Mouse (Mus musculus): Measurements from ENCODE around the gene Macrod1. TPM values are rescaled to one million over a fixed set of nuclear protein-coding genes. Genes with fewer than 3 reads are reported as not detected.

Macrod1 gene
- total RNA-seq, 2 experiments from 2014 or later, result 16.4 to 22.0 TPM

GRCm38 (mm10) chr19:7136016-7136415, 79.4 kb downstream of the Macrod1 start:
- no peak for DNase-seq (ENCODE audit: extremely low spot score in 1 of 2, low spot score in 1 of 2)

DNA sequence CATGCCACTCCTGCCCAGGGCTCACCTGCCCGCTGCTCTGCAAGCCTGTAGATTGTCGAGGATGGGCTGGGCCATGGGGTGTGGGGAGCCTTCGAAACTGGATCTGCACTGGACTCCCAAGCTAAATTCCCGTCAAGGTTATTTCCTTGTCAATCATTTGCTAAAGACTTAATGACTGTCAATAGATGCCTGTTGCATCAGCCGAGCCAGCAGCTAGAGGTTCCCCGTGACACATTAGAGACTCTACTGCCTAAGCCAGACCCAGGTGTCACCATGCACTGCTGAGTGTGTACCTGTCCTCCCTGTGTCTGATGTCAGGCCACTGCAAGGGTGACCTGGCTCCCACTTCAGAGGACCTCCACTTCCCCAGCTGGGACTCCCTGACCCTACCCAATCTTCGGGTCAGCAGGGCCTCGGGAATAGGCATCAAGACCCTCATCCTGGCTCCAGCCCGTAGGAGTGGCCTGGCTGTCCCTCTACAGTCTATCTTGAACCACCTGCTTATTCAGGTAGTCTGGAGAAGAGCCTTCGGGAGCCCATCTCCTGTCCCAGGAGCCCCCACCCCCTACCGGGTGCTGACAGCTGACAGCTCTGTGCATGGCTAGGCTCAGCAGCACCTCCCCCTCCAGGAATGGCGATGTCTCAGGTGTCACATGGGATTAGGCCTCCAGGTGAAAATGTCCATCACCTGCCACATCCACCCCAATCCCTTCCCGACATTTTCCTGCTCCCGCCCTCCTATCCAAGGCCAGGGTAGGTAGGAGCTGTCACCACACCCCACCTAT, 80.3 kb downstream of the Macrod1 start:
- no peak for DNase-seq (ENCODE audit: extremely low spot score in 1 of 2, low spot score in 1 of 2)

- no peak for DNase-seq (ENCODE audit: extremely low spot score in 1 of 2, low spot score in 1 of 2)
These were observed 81.7 kb downstream of the Macrod1 start for GRCm38 (mm10) chr19:7138327-7138726.

DNA sequence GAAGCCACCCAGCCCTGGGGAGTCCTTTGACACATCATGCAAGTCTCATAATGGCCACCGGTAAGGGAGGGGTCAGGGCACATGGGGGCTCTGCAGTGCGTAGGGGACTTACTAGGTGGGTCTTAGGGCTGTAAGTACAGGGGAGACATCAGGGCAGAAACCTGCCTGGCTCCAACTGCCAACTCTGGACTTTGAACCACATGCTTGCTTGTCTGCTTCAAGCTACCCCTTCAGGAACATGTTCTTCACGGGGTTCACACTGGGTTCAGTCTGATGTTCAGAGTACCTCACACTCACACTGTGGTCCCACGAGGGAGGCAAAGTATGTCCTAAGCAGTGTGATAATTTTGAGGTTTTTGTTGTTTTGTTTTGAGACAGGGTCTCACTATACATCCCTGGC, 82.7 kb downstream of the Macrod1 start:
- no peak for DNase-seq (ENCODE audit: extremely low spot score in 1 of 2, low spot score in 1 of 2)

DNA sequence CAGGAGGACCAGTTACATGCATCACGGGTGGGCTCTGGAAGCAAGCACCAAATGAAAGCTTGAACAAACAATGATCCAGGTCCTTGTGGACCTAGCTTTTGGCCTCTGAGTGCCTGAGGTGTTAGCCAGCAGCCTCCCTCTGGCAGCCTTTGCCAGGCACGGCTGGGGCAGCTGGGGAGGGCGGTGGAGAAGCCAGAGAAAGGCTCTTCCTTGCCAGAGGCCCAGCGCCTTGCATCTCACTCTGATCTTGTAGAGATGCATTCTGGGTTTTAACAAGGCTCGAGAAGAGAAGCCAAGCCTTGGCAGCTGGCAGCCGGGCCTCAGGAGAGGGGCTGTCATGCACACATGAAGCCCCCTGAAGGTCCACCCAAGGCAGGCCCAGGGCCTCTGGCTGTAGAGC, 83.8 kb downstream of the Macrod1 start:
- DNase-seq (ENCODE audit: extremely low spot score in 1 of 2, low spot score in 1 of 2), result no peak

- no peak for DNase-seq (ENCODE audit: extremely low spot score in 1 of 2, low spot score in 1 of 2)
These were observed 84.3 kb downstream of the Macrod1 start for GRCm38 (mm10) chr19:7140856-7141421.

DNA sequence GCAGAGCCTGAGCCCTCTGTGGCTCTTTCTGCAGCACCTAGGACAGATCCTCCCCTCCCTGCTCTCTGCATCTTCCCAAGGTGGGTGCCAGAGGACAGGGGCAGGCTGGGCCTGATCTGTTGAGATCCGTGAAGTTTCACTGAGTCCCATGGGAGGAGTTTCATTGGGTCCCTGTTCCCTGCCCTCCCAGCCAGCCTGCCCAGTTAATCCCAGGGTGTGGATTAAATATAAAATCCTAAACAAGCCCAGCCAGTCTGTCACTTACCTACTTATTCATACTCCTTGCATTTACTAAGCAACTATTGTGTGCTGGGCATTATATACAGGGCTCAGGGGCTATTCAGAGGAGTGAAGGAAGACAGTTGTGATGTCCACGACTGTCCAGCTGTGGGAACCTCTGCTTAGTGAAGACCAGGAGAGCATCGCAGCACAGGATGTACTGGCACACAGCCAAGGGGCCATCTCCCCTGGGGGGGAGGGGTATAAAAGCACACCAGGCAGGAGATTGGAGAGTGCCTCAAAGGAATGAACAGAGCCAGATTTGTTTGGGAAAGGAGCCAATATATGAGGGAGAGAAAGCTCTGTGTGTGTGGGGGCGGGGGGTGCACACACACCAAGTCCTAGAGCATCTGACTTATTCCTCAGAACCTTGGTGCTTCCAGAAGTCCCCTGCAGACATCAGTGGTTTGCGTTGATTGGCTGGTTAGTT, 85.8 kb downstream of the Macrod1 start:
- DNase-seq (ENCODE audit: extremely low spot score in 1 of 2, low spot score in 1 of 2), result no peak

GRCm38 (mm10) chr19:7143854-7144253, 87.2 kb downstream of the Macrod1 start:
- peak in 1 of 2 experiments; percentile 53 for DNase-seq (ENCODE audit: extremely low spot score in 1 of 2, low spot score in 1 of 2)

DNA sequence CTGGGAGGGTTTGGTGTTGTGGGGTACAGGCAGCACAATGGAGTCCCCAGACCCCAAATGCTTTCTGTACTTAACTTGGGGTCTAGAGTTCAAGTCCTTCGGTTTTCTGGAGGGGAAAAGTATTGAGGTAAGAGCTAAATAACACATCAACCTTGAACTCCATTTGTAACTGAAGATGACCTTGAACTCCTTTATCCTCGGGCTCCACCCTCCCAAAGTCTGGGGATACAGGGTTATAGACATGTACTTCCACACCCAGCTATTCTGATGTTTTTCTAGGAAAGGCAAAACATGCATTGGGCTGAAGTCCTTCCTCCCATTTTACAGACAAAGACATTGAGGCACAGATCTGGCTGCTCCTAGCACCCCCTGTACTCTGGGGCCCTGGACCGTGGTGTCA, 87.8 kb downstream of the Macrod1 start:
- DNase-seq (ENCODE audit: extremely low spot score in 1 of 2, low spot score in 1 of 2), result no peak

DNA sequence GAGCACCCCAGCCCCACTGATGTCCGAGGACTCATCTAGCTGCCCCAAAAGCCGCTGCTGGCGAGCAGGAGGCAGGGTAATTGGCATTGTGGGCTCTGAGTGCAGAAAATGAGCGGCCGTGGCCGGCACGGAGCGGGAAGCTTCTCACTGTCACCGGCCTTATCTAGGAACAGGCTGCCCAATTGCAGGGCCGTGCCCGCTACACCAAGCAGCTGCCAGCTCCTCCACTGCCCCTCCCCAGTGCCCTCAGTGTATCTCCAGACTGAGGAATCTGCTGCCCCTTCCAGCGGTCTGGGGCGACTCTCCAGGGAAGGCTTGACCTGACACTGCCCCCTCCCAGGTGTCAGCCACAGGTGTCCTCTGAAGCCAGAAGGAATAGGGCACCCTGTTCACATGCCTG, 89.8 kb downstream of the Macrod1 start:
- DNase-seq (ENCODE audit: extremely low spot score in 1 of 2, low spot score in 1 of 2), result no peak

DNA sequence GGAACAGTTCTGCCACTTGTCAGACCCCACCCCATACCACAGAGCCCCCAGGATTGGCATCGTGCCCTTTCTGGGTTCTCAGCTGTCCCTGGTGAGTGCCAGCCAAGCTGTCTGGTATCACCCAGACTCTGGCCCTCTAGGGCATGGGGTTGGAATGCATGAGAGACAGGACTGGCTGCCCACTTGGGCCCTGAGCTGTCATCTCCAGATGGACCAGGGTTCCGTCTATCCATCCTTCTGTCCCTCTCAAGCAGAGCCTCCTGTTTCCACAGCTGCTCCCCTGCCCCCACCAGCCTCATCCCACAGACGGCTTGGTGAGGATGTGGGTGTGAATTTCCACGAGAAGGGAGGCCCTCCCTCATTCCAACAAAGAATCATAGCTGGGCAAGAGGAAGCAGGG, 91.5 kb downstream of the Macrod1 start:
- DNase-seq (ENCODE audit: extremely low spot score in 1 of 2, low spot score in 1 of 2), result peak in 1 of 2 experiments; percentile 47

DNA sequence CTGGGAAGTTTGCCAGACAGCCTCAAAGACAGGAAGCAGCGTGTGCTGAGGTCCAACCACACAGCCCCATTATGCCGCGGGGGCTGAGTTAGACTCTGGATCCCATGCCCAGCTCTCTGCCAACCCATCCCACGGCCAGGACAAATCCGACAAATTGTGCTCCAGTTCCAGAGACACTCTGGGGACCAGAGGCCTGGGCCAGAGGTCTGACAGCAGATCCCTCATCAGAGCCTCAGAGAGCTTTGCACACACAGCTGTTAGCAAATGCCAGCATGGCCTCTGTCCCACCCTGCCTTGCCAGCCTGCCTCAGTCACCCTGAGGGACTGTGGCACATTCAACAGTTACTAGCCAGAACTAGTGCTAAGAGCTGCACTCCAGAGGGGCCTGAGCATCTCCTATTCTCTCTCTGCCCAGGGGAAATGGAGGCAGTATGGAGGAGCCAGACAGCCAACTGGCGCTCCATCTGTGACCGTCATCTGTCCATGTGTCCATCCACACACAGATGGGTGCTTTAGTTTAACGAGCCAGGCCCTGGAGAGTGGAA, 92.0 kb downstream of the Macrod1 start:
- DNase-seq (ENCODE audit: extremely low spot score in 1 of 2, low spot score in 1 of 2), result peak in 1 of 2 experiments; percentile 58

DNA sequence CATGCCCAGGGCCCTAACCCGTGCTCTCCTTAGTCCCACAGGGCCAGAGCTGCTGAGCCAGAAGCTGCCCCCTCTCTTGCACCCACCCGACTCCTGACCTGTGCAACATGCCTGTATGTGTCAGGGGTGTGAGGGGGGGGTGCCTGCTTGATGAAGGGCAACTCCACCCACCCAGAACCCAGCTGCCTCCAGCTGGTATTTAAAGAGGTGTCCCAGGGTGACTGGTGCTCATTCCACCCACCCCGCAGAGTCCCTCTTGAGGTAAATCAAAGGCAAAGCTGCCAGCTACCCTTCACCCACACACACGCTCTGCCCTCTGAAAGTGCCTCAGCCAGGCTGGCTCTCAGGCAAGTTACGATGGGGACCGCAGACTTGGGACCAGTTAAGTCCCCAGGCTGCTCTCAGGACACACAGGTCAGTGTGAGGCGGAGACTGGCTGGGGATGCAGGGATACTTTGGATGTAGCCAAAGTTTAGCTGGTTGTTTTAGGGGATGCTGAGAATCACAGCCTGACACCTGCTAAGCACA, 92.6 kb downstream of the Macrod1 start:
- no peak for DNase-seq (ENCODE audit: extremely low spot score in 1 of 2, low spot score in 1 of 2)

GRCm38 (mm10) chr19:7151300-7151926, 94.8 kb downstream of the Macrod1 start:
- no peak for DNase-seq (ENCODE audit: extremely low spot score in 1 of 2, low spot score in 1 of 2)

- no peak for DNase-seq (ENCODE audit: extremely low spot score in 1 of 2, low spot score in 1 of 2)
These were observed 95.5 kb downstream of the Macrod1 start for GRCm38 (mm10) chr19:7151927-7152653.

- no peak for DNase-seq (ENCODE audit: extremely low spot score in 1 of 2, low spot score in 1 of 2)
These were observed 96.6 kb downstream of the Macrod1 start for GRCm38 (mm10) chr19:7153232-7153631.

- DNase-seq (ENCODE audit: extremely low spot score in 1 of 2, low spot score in 1 of 2), result no peak
These were observed 98.6 kb downstream of the Macrod1 start for GRCm38 (mm10) chr19:7155196-7155595.

DNA sequence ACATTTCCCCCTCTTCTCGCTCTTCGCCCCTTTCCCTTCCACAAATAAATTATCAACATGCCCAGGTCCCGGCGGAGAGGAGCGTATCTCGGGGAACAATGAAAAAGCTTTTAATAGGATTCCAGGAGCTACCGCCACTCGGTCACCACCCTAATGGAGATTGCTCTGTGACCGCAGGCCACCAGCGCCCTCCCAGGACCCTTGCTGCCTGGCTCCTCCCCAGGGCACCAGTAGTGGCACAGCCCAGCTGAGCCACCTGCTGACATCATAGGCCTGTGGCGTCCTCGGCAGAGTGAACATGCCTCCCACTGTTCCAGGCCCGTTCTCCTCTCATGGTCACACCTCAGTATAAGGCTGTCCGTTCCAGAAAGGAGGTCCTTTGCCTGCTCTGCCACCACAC, 101.1 kb downstream of the Macrod1 start:
- no peak for DNase-seq (ENCODE audit: extremely low spot score in 1 of 2, low spot score in 1 of 2)

- DNase-seq (ENCODE audit: extremely low spot score in 1 of 2, low spot score in 1 of 2), result peak in 1 of 2 experiments; percentile 54
These were observed 103.7 kb downstream of the Macrod1 start for GRCm38 (mm10) chr19:7160151-7160906.

Data from layer of hippocampus, postnatal 25 days (tissue).